Mouse (Mus musculus) left cerebral cortex, postnatal 10 days (tissue): Measurements from ENCODE around the gene 4930518I15Rik. TPM values are rescaled to one million over a fixed set of nuclear protein-coding genes. Genes with fewer than 3 reads are reported as not detected.

ENCODE experiments used
- DNase-seq, 2 experiments: peaks; one replicate each; pipeline ENCODE4 v3.0.0; 2021 to 2022; ENCODE audit warnings: low spot score in 2 of 2, mixed read lengths in 1 of 2; ENCODE audit errors: extremely low spot score in 1 of 2
- intact Hi-C: fragments of 180-260 bp; cut with DNase I; formaldehyde crosslinking; loops from one replicate; pipeline ENCODE4 v1.15.1; 2025
- total RNA-seq, 2 experiments: library from RNA; stranded (reverse); gene quantifications; 2 replicates each; pipeline ENCODE4 v1.2.3; 2021

4930518I15Rik gene
- total RNA-seq, 2 experiments from 2014 or later = 2.4 to 3.6 TPM

GRCm38 (mm10) chr2:156814893-156815292, 42.9 kb downstream of the 4930518I15Rik start:
- DNase-seq = no peak
- intact Hi-C loops = no loop called here

GRCm38 (mm10) chr2:156814344-156814801, 43.4 kb downstream of the 4930518I15Rik start:
- intact Hi-C loops = no loop called here
- DNase-seq = no peak

GRCm38 (mm10) chr2:156811556-156811955, 46.2 kb downstream of the 4930518I15Rik start:
- DNase-seq = no peak
- intact Hi-C loops = no loop called here

- intact Hi-C loops = no loop called here
- DNase-seq = no peak
Measured at GRCm38 (mm10) chr2:156810716-156811115, 47.0 kb downstream of the 4930518I15Rik start.

GRCm38 (mm10) chr2:156809579-156809978, 48.2 kb downstream of the 4930518I15Rik start:
- intact Hi-C loops = no loop called here
- DNase-seq = peak; percentile 38 to 68

GRCm38 (mm10) chr2:156806886-156807285, 50.9 kb downstream of the 4930518I15Rik start:
- no peak for DNase-seq
- intact Hi-C loops = loop anchor here (2.0 kb wide), 1 partner anchor 50 kb away; the partner anchor contains the start of gene 4930518I15Rik

Other genes starting within 250 kb of the 4930518I15Rik start
- 100 to 1,000 TPM; 240 to 258 TPM for gene Dlgap4, start 244.2 kb downstream of the 4930518I15Rik start, total RNA-seq
- gene Myl9, start 82.5 kb downstream of the 4930518I15Rik start, total RNA-seq = 10 to 100 TPM; 17.5 to 20.6 TPM
- gene Tgif2, start 17.9 kb downstream of the 4930518I15Rik start, total RNA-seq = 1 to 10 TPM; 1.8 to 3.1 TPM
- 100 to 1,000 TPM; 119 to 121 TPM for gene Rab5if, start 5.2 kb upstream of the 4930518I15Rik start, total RNA-seq
- gene Sla2, start 29.2 kb upstream of the 4930518I15Rik start, total RNA-seq = not detected
- 100 to 1,000 TPM; 581 to 586 TPM for gene Ndrg3, start 134.1 kb upstream of the 4930518I15Rik start, total RNA-seq
- gene Dsn1, start 149.2 kb upstream of the 4930518I15Rik start, total RNA-seq = 1 to 10 TPM; 5.9 to 7.1 TPM
- gene Soga1, start 221.3 kb upstream of the 4930518I15Rik start, total RNA-seq = 10 to 100 TPM; 61.2 to 61.4 TPM
- gene Tldc2, start 229.1 kb upstream of the 4930518I15Rik start, total RNA-seq = not detected